Mouse (Mus musculus): ENCODE data around the gene Srgap2. TPM values are rescaled to one million over a fixed set of nuclear protein-coding genes. Genes with fewer than 3 reads are reported as not detected.

The Srgap2 gene
- total and polyA plus RNA-seq, 2 experiments from 2014 or later: 24.5 to 69.3 TPM

DNA sequence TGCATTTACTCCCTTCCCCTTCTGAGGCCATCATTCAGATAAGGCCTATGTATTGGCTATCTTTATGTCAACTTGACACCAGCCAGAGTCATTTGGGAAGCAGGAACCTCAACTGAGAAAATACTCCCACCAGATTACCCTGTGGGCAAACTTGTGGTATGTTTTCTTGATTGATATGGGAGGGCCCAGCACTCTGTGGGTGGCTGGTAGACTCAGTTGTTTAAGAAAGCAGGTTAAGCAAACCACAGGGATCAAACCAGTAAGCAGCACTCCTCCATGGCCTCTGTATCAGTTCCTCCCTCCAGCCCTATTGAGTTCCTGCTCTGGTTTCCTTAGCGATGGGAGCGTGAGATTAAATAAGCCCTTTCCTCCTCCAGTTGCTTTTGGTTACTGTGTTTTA is 208.8 kb downstream of the Srgap2 start:
- Histone ChIP-seq H3K4me1 (ENCODE audit: insufficient read depth, low read length) (no peaks in the 10 kb centered on the region), H3K36me3 (ENCODE audit: insufficient read depth, low read length) (peaks cover 45% of the 10 kb centered on the region), H3K4me2 (ENCODE audit: low read depth, low read length) (no peak overlapping the region), H3K9me3 (ENCODE audit: low read length) (no peaks in the 10 kb centered on the region), H3K27me3 (ENCODE audit: insufficient read depth, low read length) (no peaks in the 10 kb centered on the region), H3K9ac (replicated peaks; ENCODE audit: low read length) (no peak overlapping the region), H3K27ac (no peak overlapping the region), H3K4me3 (ENCODE audit: low read length) (no peak overlapping the region)
- ATAC-seq (no peak), DNase-seq (ENCODE audit: low spot score) (no peak)
- 87% methylated on average over 2 of the region's 2 CpGs for WGBS
- TF ChIP-seq CTCF (IDR thresholded peaks at IDR 0.05; ENCODE audit: low read depth): no peak

DNA sequence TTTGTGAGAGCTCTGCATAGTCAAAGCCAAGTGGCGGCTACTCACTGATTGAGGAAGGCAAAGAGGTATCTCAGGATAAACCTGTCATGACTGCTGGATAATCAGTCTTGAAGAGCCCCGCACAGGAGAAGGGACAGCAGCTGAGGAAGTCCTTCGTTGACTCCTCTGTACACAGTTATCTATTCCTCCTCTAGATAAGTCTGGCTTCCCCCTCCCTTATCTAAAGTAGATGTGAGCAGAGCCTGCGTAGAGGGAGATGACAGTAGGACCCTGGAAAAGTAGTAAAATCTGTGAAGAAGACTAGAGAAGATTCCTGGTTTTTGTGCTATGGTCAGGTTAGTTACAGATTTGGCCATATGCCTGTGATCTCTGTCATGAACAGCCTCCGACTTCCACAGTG is 209.5 kb downstream of the Srgap2 start:
- no peak for DNase-seq (ENCODE audit: low spot score)
- no peaks in the 10 kb centered on the region for H3K9me3 ChIP-seq (ENCODE audit: low read length)
- no peak for ATAC-seq
- H3K36me3 ChIP-seq (ENCODE audit: insufficient read depth, low read length): peaks cover 50% of the 10 kb centered on the region
- H3K4me1 ChIP-seq (ENCODE audit: insufficient read depth, low read length): no peaks in the 10 kb centered on the region
- no peak overlapping the region for H3K4me3 ChIP-seq (ENCODE audit: low read length)
- no peak overlapping the region for H3K4me2 ChIP-seq (ENCODE audit: low read depth, low read length)
- no peak overlapping the region for H3K27ac ChIP-seq
- H3K27me3 ChIP-seq (ENCODE audit: insufficient read depth, low read length): no peaks in the 10 kb centered on the region
- WGBS: 96% methylated on average over 5 of the region's 5 CpGs
- H3K9ac ChIP-seq (replicated peaks; ENCODE audit: low read length): no peak overlapping the region
- TF ChIP-seq CTCF (IDR thresholded peaks at IDR 0.05; ENCODE audit: low read depth): no peak

DNA sequence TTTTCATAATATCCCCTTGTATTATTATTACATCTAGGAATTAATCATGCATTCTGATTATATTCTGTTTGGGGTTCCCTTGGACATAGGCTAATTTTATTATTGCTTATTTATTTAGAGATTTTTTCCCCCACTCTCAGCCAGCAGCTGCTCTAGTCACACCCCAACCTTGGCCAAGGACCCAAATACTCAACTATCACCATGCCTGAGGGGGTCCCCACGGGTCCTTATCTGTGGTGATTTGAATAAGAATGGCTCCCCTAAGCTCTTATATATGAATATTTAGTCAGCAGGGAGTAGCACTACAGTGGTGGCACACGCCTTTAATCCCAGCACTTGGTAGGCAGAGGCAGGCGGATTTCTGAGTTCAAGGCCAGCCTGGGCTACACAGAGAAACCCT is 215.9 kb downstream of the Srgap2 start:
- Histone ChIP-seq H3K4me3 (ENCODE audit: low read length) (no peak overlapping the region), H3K4me1 (ENCODE audit: insufficient read depth, low read length) (no peaks in the 10 kb centered on the region), H3K36me3 (ENCODE audit: insufficient read depth, low read length) (peaks cover 39% of the 10 kb centered on the region), H3K4me2 (ENCODE audit: low read depth, low read length) (no peak overlapping the region), H3K9ac (replicated peaks; ENCODE audit: low read length) (no peak overlapping the region), H3K9me3 (ENCODE audit: low read length) (no peaks in the 10 kb centered on the region), H3K27ac (peak overlapping the region; percentile 66; the same call in 1 of the 2 replicates), H3K27me3 (ENCODE audit: insufficient read depth, low read length) (no peaks in the 10 kb centered on the region)
- TF ChIP-seq CTCF (IDR thresholded peaks at IDR 0.05; ENCODE audit: low read depth): no peak
- ATAC-seq: no peak
- DNase-seq (ENCODE audit: low spot score): no peak
- WGBS: 74% methylated on average over 3 of the region's 3 CpGs

DNA sequence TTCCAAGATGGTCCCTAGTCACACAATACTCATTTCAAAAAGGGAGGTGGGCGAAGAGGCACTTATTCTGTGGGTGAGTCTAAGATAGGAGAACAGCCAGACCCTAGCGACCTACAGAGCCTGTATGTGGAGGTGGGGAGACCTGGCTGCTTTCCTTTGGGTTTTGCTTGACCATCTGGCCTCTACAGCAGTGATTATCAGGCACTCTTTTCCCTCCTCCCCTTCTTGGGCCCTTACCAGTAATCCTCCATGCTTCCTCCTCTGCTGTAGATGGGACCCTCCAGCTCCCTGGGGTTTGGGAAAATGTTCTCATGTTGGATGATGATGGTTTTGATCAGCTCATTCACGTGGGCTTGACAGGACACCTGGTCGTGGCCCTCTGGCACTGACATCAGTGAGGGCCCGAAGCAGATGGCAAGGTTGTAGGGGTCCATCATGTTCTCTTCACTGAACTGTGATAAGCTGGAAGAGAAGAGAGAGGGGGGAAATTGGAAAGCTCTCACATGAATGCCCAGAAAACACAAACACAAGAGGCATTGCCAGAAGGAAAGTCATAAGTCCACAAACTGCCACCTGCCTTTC is 216.8 kb downstream of the Srgap2 start:
- Histone ChIP-seq H3K9me3 (ENCODE audit: low read length) (no peaks in the 10 kb centered on the region), H3K4me3 (ENCODE audit: low read length) (no peak overlapping the region), H3K27ac (peak overlapping the region; percentile 29; the same call in 1 of the 2 replicates), H3K27me3 (ENCODE audit: insufficient read depth, low read length) (no peaks in the 10 kb centered on the region), H3K4me2 (ENCODE audit: low read depth, low read length) (no peak overlapping the region), H3K36me3 (ENCODE audit: insufficient read depth, low read length) (peaks cover 29% of the 10 kb centered on the region), H3K4me1 (ENCODE audit: insufficient read depth, low read length) (no peaks in the 10 kb centered on the region), H3K9ac (replicated peaks; ENCODE audit: low read length) (no peak overlapping the region)
- TF ChIP-seq CTCF (IDR thresholded peaks at IDR 0.05; ENCODE audit: low read depth): no peak
- DNase-seq (ENCODE audit: low spot score) (peak; percentile 81), ATAC-seq (peak; percentile 97)
- 67% methylated on average over 5 of the region's 5 CpGs for WGBS

DNA sequence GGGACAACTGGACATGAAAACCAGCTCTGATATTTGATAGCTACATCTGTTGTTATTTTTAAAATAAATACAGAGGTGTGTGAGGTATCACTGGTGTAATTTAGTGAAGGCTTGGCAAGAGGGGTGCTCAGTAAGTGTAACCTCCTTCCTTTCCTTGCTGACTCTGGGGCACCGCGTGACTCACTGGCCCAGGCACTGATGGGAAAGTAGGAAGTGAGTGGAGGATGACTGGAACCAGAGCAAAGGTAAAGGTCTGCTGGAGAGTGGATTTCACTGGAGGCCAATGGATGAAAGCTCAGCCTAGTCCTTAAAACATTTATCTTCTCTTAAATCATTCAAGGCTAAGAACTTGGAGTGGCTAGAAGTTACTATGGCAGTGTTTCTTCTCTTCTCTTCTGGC is 226.4 kb downstream of the Srgap2 start:
- Histone ChIP-seq H3K4me3 (ENCODE audit: low read length) (no peak overlapping the region), H3K4me1 (ENCODE audit: insufficient read depth, low read length) (no peaks in the 10 kb centered on the region), H3K9ac (replicated peaks; ENCODE audit: low read length) (no peak overlapping the region), H3K27ac (peak overlapping the region; percentile 62; the same call in 1 of the 2 replicates), H3K9me3 (ENCODE audit: low read length) (no peaks in the 10 kb centered on the region), H3K4me2 (ENCODE audit: low read depth, low read length) (no peak overlapping the region), H3K36me3 (ENCODE audit: insufficient read depth, low read length) (peaks cover 17% of the 10 kb centered on the region; the same call in 1 of the 2 replicates), H3K27me3 (ENCODE audit: insufficient read depth, low read length) (no peaks in the 10 kb centered on the region)
- DNase-seq (ENCODE audit: low spot score) (no peak), ATAC-seq (no peak)
- WGBS: 97% methylated on average over 2 of the region's 2 CpGs
- no peak for TF ChIP-seq CTCF (IDR thresholded peaks at IDR 0.05; ENCODE audit: low read depth)

DNA sequence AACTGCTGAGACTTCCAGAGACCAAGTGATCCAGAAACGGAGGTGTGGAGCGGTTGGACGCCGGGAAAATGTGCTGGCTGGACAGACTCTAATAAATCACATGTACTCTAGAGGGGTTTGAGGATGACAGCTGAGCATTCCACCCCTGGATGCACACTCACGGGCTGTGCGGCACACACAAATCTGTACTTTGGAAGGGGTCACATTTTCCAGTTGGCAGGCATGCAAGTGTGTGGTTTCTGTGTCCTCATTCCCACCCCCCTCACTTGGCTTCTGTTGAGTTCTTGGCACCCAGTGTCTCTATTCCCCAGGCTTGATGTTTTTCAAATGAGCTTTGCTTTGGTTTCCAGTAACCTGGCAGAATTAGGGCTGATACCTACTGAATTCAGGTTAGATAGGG is 227.4 kb downstream of the Srgap2 start:
- no peak for TF ChIP-seq CTCF (IDR thresholded peaks at IDR 0.05; ENCODE audit: low read depth)
- H3K4me1 ChIP-seq (ENCODE audit: insufficient read depth, low read length): no peaks in the 10 kb centered on the region
- H3K36me3 ChIP-seq (ENCODE audit: insufficient read depth, low read length): peaks cover 26% of the 10 kb centered on the region; the same call in 1 of the 2 replicates
- no peaks in the 10 kb centered on the region for H3K27me3 ChIP-seq (ENCODE audit: insufficient read depth, low read length)
- DNase-seq (ENCODE audit: low spot score): peak; percentile 79
- no peak overlapping the region for H3K4me3 ChIP-seq (ENCODE audit: low read length)
- no peaks in the 10 kb centered on the region for H3K9me3 ChIP-seq (ENCODE audit: low read length)
- WGBS: 54% methylated on average over 6 of the region's 6 CpGs
- peak overlapping the region; percentile 62 for H3K27ac ChIP-seq
- no peak overlapping the region for H3K9ac ChIP-seq (replicated peaks; ENCODE audit: low read length)
- no peak overlapping the region for H3K4me2 ChIP-seq (ENCODE audit: low read depth, low read length)
- ATAC-seq: peak; percentile 77

DNA sequence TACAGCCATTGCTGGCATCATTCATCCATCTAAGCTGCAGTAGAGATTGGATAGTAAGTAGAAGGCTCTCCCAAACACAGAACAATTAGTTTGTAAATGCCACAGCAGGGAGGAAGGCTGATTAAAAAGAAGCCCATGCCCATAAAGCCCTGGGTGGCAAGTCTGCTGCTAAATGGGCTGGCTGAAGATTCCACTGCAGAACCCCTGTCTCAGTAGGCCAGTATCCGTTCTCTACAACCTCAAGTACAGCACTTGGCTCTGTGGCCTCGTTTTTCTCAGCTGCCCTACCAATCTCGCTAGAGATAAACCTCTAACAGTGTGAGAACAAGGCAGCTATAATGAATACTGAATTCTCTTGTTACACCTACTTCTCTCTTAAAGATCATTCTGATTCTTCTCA is 227.9 kb downstream of the Srgap2 start:
- no peak for ATAC-seq

More for the DNA sequence above, 227.9 kb downstream of the Srgap2 start:
- H3K4me2 ChIP-seq (ENCODE audit: low read depth, low read length): no peak overlapping the region
- no peak for TF ChIP-seq CTCF (IDR thresholded peaks at IDR 0.05; ENCODE audit: low read depth)
- H3K9me3 ChIP-seq (ENCODE audit: low read length): no peaks in the 10 kb centered on the region
- H3K36me3 ChIP-seq (ENCODE audit: insufficient read depth, low read length): peaks cover 27% of the 10 kb centered on the region; the same call in 1 of the 2 replicates
- H3K27me3 ChIP-seq (ENCODE audit: insufficient read depth, low read length): no peaks in the 10 kb centered on the region
- H3K4me1 ChIP-seq (ENCODE audit: insufficient read depth, low read length): no peaks in the 10 kb centered on the region
- peak overlapping the region; percentile 62 for H3K27ac ChIP-seq
- peak; percentile 11 for DNase-seq (ENCODE audit: low spot score)
- no peak overlapping the region for H3K9ac ChIP-seq (replicated peaks; ENCODE audit: low read length)
- WGBS: 28% methylated on average over 3 of the region's 3 CpGs
- H3K4me3 ChIP-seq (ENCODE audit: low read length): no peak overlapping the region
